Mouse (Mus musculus): Measurements from ENCODE around the gene H2-Aa. TPM values are rescaled to one million over a fixed set of nuclear protein-coding genes. Genes with fewer than 3 reads are reported as not detected.

Gene H2-Aa
- polyA plus RNA-seq, 1 experiment from 2014 or later = not detected

DNA sequence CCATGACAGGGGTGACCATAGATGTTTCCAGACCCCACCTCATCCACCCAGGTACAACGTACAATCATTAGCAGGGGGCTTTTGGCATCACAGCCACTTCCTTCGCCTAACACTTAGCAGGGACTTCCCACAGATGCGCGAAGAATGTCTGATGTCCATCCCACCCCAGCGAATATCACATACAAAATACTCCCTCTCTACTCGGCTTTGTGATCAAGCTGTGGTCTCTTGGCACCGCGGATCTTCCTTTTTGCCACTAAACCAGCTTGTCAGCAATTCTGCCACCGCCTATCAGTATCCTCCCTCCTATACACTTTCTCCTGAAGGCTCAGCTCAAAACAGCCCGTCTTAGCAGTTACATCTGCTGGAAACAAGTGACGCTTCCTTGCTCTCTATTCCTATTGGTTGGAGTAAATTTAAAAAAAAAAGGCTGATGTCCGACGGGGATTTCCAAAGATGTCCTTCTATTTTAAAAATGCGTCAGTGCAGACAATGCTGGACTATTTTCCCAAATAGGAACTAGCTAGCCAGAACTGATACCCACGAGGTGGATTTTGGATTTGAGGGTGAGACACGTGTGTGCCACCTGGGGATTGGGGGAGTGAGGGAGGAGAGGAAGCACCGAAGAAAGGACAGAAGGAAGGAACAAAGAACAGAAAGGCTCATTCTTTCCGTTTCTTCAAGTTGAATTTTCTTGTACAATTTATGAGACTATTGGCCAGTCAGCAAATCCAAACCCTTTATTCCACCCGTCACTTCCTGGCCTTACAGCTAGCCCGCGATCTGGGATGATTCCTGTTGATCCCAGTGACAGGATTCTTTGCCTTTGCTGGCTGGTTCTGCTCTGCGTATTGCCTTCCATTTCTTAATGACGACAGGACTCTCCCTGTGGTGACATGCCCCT is 8.5 kb upstream of the H2-Aa start:
- peak; percentile 83 for DNase-seq (ENCODE audit: low spot score)
- Histone ChIP-seq H3K9ac (replicated peaks; ENCODE audit: low read length) (no peak overlapping the region), H3K4me1 (ENCODE audit: control insufficient read depth, insufficient read depth, low read length) (no peaks in the 10 kb centered on the region), H3K9me3 (replicated peaks; ENCODE audit: control insufficient read depth, low read length) (no peaks in the 10 kb centered on the region), H3K36me3 (replicated peaks; ENCODE audit: control insufficient read depth, insufficient read depth, low read depth, low read length) (no peaks in the 10 kb centered on the region), H3K27me3 (ENCODE audit: control insufficient read depth, insufficient read depth, low read length) (no peaks in the 10 kb centered on the region), H3K27ac (replicated peaks; ENCODE audit: low read depth, low read length) (no peak overlapping the region), H3K4me3 (ENCODE audit: low read depth, low read length) (peak overlapping the region; percentile 29), H3K4me2 (ENCODE audit: low read depth, low read length) (peak overlapping the region; percentile 34)
- no peak for ATAC-seq (replicated peaks; ENCODE audit: insufficient number of reproducible peaks, low FRiP score, low TSS enrichment, low read depth)
- WGBS = 24% methylated on average over 23 of the region's 23 CpGs

DNA sequence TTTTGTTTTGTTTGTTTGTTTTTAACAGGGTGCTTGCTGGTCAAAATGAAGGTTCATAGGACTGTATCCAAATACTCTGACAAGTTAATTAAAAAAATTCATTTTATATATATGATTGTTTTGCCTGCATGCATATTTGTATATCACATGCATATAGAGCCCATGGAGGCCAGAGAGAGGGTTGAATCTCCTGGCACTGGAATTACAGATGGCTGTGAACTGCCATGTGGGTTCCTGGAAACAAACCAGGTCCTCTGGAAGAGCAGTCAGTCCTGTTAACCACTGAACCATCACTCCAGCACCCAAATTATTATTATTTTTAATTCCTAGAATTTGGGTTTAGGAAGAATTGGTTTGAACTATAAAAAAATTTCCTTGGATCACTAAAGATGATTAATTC is 7.7 kb upstream of the H2-Aa start:
- Histone ChIP-seq H3K27ac (replicated peaks; ENCODE audit: low read depth, low read length) (no peak overlapping the region), H3K4me1 (ENCODE audit: control insufficient read depth, insufficient read depth, low read length) (no peaks in the 10 kb centered on the region), H3K4me2 (ENCODE audit: low read depth, low read length) (no peak overlapping the region), H3K4me3 (ENCODE audit: low read depth, low read length) (no peak overlapping the region), H3K27me3 (ENCODE audit: control insufficient read depth, insufficient read depth, low read length) (no peaks in the 10 kb centered on the region), H3K9me3 (replicated peaks; ENCODE audit: control insufficient read depth, low read length) (no peaks in the 10 kb centered on the region), H3K9ac (replicated peaks; ENCODE audit: low read length) (no peak overlapping the region), H3K36me3 (replicated peaks; ENCODE audit: control insufficient read depth, insufficient read depth, low read depth, low read length) (no peaks in the 10 kb centered on the region)
- DNase-seq (ENCODE audit: low spot score) (no peak), ATAC-seq (replicated peaks; ENCODE audit: insufficient number of reproducible peaks, low FRiP score, low TSS enrichment, low read depth) (no peak)

DNA sequence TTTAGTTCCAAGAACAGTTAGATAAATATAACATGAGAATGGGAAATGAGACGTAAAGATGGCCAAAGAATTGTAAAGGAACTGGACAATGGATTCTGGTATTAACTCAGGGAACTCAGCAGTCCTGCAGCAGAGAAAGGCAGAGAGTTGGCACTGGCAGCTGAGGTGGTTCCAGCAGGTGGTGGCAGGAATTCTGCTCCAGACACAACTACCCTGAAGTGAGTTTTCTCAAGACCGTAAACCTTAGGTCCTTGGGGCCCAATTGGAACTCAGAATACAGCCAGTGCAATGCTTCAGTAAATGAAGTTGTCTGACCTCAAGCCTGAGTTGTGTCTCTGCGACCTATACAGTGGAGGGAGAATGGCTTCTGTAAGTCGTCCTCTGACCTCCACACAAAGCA is 6.6 kb upstream of the H2-Aa start:
- 72% methylated on average over 4 of the region's 4 CpGs for WGBS
- no peak overlapping the region for H3K4me2 ChIP-seq (ENCODE audit: low read depth, low read length)
- H3K36me3 ChIP-seq (replicated peaks; ENCODE audit: control insufficient read depth, insufficient read depth, low read depth, low read length) = no peaks in the 10 kb centered on the region
- H3K27me3 ChIP-seq (ENCODE audit: control insufficient read depth, insufficient read depth, low read length) = no peaks in the 10 kb centered on the region
- H3K27ac ChIP-seq (replicated peaks; ENCODE audit: low read depth, low read length) = no peak overlapping the region
- ATAC-seq (replicated peaks; ENCODE audit: insufficient number of reproducible peaks, low FRiP score, low TSS enrichment, low read depth) (no peak), DNase-seq (ENCODE audit: low spot score) (no peak)
- no peaks in the 10 kb centered on the region for H3K9me3 ChIP-seq (replicated peaks; ENCODE audit: control insufficient read depth, low read length)
- no peak overlapping the region for H3K9ac ChIP-seq (replicated peaks; ENCODE audit: low read length)
- no peaks in the 10 kb centered on the region for H3K4me1 ChIP-seq (ENCODE audit: control insufficient read depth, insufficient read depth, low read length)
- no peak overlapping the region for H3K4me3 ChIP-seq (ENCODE audit: low read depth, low read length)

DNA sequence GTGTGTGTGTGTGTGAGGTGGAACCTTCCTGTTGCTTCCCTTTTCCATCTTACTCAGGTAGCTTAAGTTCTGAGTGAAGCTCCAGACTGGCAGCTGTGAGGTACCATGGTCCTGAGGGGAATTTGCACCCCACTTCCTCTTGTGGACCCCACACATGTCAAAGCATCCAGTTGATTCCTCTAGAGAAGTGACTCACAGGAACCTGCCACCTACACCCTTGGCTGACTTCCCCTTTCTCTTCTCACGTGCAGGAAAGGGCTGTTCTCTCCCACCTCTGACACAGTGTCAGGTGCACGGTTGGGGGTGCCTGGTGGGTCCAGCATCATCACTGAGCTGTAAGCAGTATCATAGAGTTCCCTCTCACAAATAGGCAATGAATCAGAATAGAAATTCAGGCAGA is 5.9 kb upstream of the H2-Aa start:
- ATAC-seq (replicated peaks; ENCODE audit: insufficient number of reproducible peaks, low FRiP score, low TSS enrichment, low read depth) (no peak), DNase-seq (ENCODE audit: low spot score) (no peak)
- Histone ChIP-seq H3K4me1 (ENCODE audit: control insufficient read depth, insufficient read depth, low read length) (no peaks in the 10 kb centered on the region), H3K9me3 (replicated peaks; ENCODE audit: control insufficient read depth, low read length) (no peaks in the 10 kb centered on the region), H3K9ac (replicated peaks; ENCODE audit: low read length) (no peak overlapping the region), H3K4me2 (ENCODE audit: low read depth, low read length) (no peak overlapping the region), H3K4me3 (ENCODE audit: low read depth, low read length) (no peak overlapping the region), H3K36me3 (replicated peaks; ENCODE audit: control insufficient read depth, insufficient read depth, low read depth, low read length) (no peaks in the 10 kb centered on the region), H3K27me3 (ENCODE audit: control insufficient read depth, insufficient read depth, low read length) (no peaks in the 10 kb centered on the region), H3K27ac (replicated peaks; ENCODE audit: low read depth, low read length) (no peak overlapping the region)
- 41% methylated on average over 2 of the region's 2 CpGs for WGBS

DNA sequence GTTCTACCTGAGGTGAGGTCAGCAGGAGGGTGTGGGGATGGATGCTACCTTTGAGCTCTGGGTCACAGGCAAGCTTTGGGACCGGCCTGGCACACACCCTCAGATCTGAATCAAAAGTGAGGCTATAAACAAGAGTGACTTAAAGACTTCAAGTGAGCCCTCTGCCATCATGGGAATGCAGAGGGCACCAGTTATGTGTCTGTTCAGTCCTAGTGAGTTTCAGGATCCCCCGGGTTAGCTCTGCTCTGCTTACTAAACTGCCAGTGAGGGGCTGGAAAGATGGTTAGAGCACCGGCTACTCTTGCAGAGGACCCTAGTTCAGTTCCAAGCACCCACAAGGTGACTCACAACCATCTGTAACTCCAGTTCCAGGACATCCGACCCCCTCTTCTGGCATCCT is 4.9 kb upstream of the H2-Aa start:
- DNase-seq (ENCODE audit: low spot score) (no peak), ATAC-seq (replicated peaks; ENCODE audit: insufficient number of reproducible peaks, low FRiP score, low TSS enrichment, low read depth) (no peak)
- Histone ChIP-seq H3K27me3 (ENCODE audit: control insufficient read depth, insufficient read depth, low read length) (no peaks in the 10 kb centered on the region), H3K4me1 (ENCODE audit: control insufficient read depth, insufficient read depth, low read length) (no peaks in the 10 kb centered on the region), H3K4me3 (ENCODE audit: low read depth, low read length) (no peak overlapping the region), H3K36me3 (replicated peaks; ENCODE audit: control insufficient read depth, insufficient read depth, low read depth, low read length) (no peaks in the 10 kb centered on the region), H3K9me3 (replicated peaks; ENCODE audit: control insufficient read depth, low read length) (no peaks in the 10 kb centered on the region), H3K9ac (replicated peaks; ENCODE audit: low read length) (no peak overlapping the region), H3K27ac (replicated peaks; ENCODE audit: low read depth, low read length) (no peak overlapping the region), H3K4me2 (ENCODE audit: low read depth, low read length) (no peak overlapping the region)
- whole genome bisulfite sequencing = 90% methylated on average over 4 of the region's 4 CpGs

DNA sequence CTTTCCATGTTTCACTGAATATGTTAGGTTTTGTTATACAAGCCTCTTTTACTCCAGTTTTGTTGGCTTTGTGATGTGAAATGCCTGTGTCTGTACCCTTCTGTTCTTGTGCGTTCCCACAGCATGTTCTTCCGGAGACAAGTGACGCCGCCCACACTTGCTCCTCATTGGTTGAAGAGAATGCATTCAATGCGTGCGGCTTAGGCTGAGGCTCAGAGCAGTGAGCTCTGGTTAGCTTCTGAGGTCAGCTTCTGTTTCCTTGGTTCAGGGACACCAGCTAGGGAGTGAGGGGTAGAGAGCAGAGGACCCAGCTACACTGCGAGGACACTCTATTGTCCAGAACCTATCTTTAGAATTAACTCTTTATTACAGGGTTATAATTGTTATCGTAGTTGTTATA is 4.0 kb upstream of the H2-Aa start:
- DNase-seq (ENCODE audit: low spot score) (peak; percentile 89), ATAC-seq (replicated peaks; ENCODE audit: insufficient number of reproducible peaks, low FRiP score, low TSS enrichment, low read depth) (peak; percentile 90; the same call in 1 of the 2 replicates)
- WGBS = 19% methylated on average over 8 of the region's 8 CpGs
- Histone ChIP-seq H3K4me2 (ENCODE audit: low read depth, low read length) (no peak overlapping the region), H3K9ac (replicated peaks; ENCODE audit: low read length) (no peak overlapping the region), H3K27me3 (ENCODE audit: control insufficient read depth, insufficient read depth, low read length) (no peaks in the 10 kb centered on the region), H3K36me3 (replicated peaks; ENCODE audit: control insufficient read depth, insufficient read depth, low read depth, low read length) (no peaks in the 10 kb centered on the region), H3K27ac (replicated peaks; ENCODE audit: low read depth, low read length) (no peak overlapping the region), H3K9me3 (replicated peaks; ENCODE audit: control insufficient read depth, low read length) (no peaks in the 10 kb centered on the region), H3K4me1 (ENCODE audit: control insufficient read depth, insufficient read depth, low read length) (no peaks in the 10 kb centered on the region), H3K4me3 (ENCODE audit: low read depth, low read length) (no peak overlapping the region)

DNA sequence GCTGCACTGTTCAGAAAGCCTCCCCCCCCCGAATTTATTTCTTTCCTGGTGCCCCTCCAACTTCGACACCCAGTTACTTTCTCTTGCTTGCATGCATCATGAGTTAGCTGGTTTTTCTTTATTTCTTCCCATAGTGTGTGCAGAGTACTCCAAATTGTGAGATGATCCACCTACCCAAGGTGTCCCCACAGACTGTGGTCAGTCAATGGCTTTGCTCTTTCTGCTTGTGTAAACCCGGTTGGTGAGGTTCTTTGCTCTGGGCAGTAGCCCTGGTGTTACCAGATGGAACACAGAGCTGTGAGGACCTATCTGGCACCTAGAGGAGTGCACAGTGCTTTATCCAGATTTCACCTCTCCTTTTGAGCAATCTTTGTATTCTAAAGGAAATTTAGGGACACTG is 508 bp upstream of the H2-Aa start:
- H3K4me3 ChIP-seq (ENCODE audit: low read depth, low read length) = no peak overlapping the region
- WGBS = 50% methylated on average over 3 of the region's 3 CpGs
- no peaks in the 10 kb centered on the region for H3K9me3 ChIP-seq (replicated peaks; ENCODE audit: control insufficient read depth, low read length)

DNA sequence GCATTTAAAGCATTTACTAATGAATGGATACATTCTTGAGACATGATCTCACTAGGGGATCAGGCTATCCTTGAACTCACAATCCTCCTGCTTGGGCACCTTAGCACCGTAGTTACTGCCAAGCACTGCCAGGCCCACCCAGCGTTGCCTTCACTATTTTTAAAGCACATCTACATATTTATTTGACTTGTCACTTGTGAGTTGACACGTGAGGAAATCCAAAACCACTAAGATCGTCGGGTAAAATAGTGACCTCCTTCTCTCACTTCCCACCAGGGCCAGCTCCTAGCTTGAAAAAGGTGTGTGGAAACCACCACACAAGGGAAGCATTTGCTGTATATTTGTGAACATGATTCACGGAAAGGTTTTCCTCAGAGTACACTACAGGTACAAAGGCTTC is 624 bp downstream of the H2-Aa start:
- Histone ChIP-seq H3K27ac (replicated peaks; ENCODE audit: low read depth, low read length) (no peak overlapping the region), H3K9ac (replicated peaks; ENCODE audit: low read length) (no peak overlapping the region), H3K36me3 (replicated peaks; ENCODE audit: control insufficient read depth, insufficient read depth, low read depth, low read length) (no peaks in the 10 kb centered on the region), H3K9me3 (replicated peaks; ENCODE audit: control insufficient read depth, low read length) (no peaks in the 10 kb centered on the region), H3K4me1 (ENCODE audit: control insufficient read depth, insufficient read depth, low read length) (no peaks in the 10 kb centered on the region), H3K4me3 (ENCODE audit: low read depth, low read length) (no peak overlapping the region), H3K27me3 (ENCODE audit: control insufficient read depth, insufficient read depth, low read length) (no peaks in the 10 kb centered on the region), H3K4me2 (ENCODE audit: low read depth, low read length) (no peak overlapping the region)
- WGBS = 62% methylated on average over 6 of the region's 6 CpGs
- ATAC-seq (replicated peaks; ENCODE audit: insufficient number of reproducible peaks, low FRiP score, low TSS enrichment, low read depth) (no peak), DNase-seq (ENCODE audit: low spot score) (no peak)

More for the DNA sequence above, 508 bp upstream of the H2-Aa start:
- H3K4me2 ChIP-seq (ENCODE audit: low read depth, low read length) = no peak overlapping the region
- no peaks in the 10 kb centered on the region for H3K27me3 ChIP-seq (ENCODE audit: control insufficient read depth, insufficient read depth, low read length)
- no peak overlapping the region for H3K27ac ChIP-seq (replicated peaks; ENCODE audit: low read depth, low read length)
- no peaks in the 10 kb centered on the region for H3K36me3 ChIP-seq (replicated peaks; ENCODE audit: control insufficient read depth, insufficient read depth, low read depth, low read length)
- DNase-seq (ENCODE audit: low spot score) = no peak
- no peaks in the 10 kb centered on the region for H3K4me1 ChIP-seq (ENCODE audit: control insufficient read depth, insufficient read depth, low read length)
- no peak for ATAC-seq (replicated peaks; ENCODE audit: insufficient number of reproducible peaks, low FRiP score, low TSS enrichment, low read depth)
- H3K9ac ChIP-seq (replicated peaks; ENCODE audit: low read length) = no peak overlapping the region

Measured in embryonic facial prominence, embryonic 11.5 days (tissue).